Mouse (Mus musculus): ENCODE measurements around the gene Fgfr2. TPM values are rescaled to one million over a fixed set of nuclear protein-coding genes. Genes with fewer than 3 reads are reported as not detected.

The Fgfr2 gene
- polyA plus RNA-seq, 1 experiment from 2014 or later, result 33.9 TPM

DNA sequence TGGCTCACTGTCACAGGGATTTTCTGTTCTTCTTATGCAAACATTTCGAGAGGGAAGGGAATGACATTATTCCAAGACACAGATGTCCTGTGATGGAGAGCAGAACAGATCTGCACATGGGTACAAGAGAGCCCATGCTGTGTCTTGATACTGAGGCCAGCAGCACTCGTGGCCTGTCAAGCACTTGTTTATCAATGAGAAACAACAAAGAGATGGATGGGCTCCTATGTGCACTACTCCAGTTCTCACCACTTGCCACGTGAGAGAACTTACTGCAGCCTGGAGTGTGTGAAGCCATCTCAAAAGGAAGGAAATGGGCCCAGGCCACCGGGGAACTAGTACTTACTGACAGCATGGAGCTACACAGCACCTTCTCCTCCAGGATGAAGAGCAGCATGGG, 336.6 kb downstream of the Fgfr2 start:
- no peaks in the 10 kb centered on the region for H3K27me3 ChIP-seq
- ATAC-seq (ENCODE audit: low FRiP score), result no peak; the same call in 1 of the 2 replicates
- peaks cover 39% of the 10 kb centered on the region for H3K4me1 ChIP-seq (replicated peaks)
- no peak overlapping the region for H3K4me2 ChIP-seq
- no peaks in the 10 kb centered on the region for H3K36me3 ChIP-seq
- H3K9ac ChIP-seq, result no peak overlapping the region
- no peak overlapping the region for H3K27ac ChIP-seq
- WGBS, result 43% methylated on average over 4 of the region's 4 CpGs
- H3K9me3 ChIP-seq, result no peaks in the 10 kb centered on the region
- no peak overlapping the region for H3K4me3 ChIP-seq

DNA sequence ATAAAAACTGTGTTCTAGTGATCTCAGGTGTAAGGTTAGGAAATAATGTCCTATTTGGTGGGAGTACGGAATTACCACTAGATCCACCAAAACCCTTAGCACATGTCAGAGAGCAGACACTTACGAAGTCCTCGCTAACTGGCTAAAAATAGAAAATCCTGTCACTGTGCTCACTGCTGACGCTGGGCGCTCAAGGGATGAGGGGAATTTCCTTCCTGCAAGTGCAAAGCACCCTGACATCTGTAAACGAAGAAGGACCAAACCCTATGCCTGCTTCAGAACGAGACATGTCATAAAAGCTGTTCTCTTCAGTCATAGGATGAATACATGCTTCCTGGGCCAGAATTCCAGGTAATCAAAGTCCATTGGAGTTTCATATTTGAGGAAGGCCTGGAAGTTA, 337.1 kb downstream of the Fgfr2 start:
- Histone ChIP-seq H3K27me3 (no peaks in the 10 kb centered on the region), H3K27ac (no peak overlapping the region), H3K4me3 (no peak overlapping the region), H3K36me3 (no peaks in the 10 kb centered on the region), H3K9me3 (no peaks in the 10 kb centered on the region), H3K9ac (no peak overlapping the region), H3K4me1 (replicated peaks) (peaks cover 42% of the 10 kb centered on the region), H3K4me2 (no peak overlapping the region)
- no peak for ATAC-seq (ENCODE audit: low FRiP score)
- 81% methylated on average over 7 of the region's 7 CpGs for WGBS

DNA sequence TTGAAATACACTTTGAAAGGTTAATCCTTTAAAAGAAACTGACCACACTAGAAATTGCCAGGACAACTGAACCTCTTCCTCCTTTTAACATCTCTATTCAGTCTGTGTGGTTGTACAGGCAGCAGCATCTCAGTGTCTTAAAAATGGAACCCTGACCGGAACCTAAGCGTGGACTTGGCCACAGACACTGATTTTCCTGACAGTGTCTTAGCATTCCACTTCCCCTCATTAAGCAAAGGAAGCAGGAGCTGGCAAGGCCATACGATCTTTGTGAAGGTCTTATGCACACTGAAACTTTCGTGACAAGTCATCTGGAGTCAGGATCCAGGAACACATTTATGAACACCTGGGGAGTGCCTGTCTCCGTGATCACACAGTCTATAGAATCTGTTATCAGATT, 339.0 kb downstream of the Fgfr2 start:
- no peak for ATAC-seq (ENCODE audit: low FRiP score)
- WGBS, result 88% methylated on average over 5 of the region's 5 CpGs
- H3K4me1 ChIP-seq (replicated peaks), result peaks cover 50% of the 10 kb centered on the region

DNA sequence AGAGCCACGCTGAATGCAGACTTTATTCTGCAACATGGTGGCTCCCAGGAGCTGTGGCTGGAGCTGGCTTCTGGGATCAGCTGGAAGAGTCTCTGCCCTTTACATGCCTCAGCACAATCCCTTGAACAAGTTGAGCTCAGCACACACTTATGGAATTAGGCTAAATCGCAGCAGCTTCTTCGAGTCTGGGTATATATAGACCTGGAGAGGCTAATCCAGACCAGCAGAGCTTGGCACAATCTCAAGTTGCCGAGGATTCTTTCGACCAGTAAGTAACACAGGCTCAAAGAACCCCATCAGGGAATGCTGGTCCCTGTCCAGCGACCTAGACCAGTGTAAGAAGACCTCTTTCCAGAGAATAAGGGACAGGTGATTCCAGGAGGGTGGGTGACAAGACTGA, 341.3 kb downstream of the Fgfr2 start:
- Histone ChIP-seq H3K27ac (peak overlapping the region; percentile 79), H3K9ac (0 out of 2 replicates have a peak overlapping the region, but pooled peaks have one; percentile 26), H3K4me1 (replicated peaks) (peaks cover 48% of the 10 kb centered on the region), H3K36me3 (peaks cover 18% of the 10 kb centered on the region), H3K9me3 (no peaks in the 10 kb centered on the region), H3K4me2 (no peak overlapping the region), H3K4me3 (no peak overlapping the region), H3K27me3 (no peaks in the 10 kb centered on the region)
- 67% methylated on average over 6 of the region's 6 CpGs for WGBS
- ATAC-seq (ENCODE audit: low FRiP score), result no peak

More for the DNA sequence above, 339.0 kb downstream of the Fgfr2 start:
- Histone ChIP-seq H3K4me3 (no peak overlapping the region), H3K9ac (no peak overlapping the region), H3K27ac (no peak overlapping the region), H3K36me3 (no peaks in the 10 kb centered on the region), H3K9me3 (no peaks in the 10 kb centered on the region), H3K4me2 (no peak overlapping the region), H3K27me3 (no peaks in the 10 kb centered on the region)

DNA sequence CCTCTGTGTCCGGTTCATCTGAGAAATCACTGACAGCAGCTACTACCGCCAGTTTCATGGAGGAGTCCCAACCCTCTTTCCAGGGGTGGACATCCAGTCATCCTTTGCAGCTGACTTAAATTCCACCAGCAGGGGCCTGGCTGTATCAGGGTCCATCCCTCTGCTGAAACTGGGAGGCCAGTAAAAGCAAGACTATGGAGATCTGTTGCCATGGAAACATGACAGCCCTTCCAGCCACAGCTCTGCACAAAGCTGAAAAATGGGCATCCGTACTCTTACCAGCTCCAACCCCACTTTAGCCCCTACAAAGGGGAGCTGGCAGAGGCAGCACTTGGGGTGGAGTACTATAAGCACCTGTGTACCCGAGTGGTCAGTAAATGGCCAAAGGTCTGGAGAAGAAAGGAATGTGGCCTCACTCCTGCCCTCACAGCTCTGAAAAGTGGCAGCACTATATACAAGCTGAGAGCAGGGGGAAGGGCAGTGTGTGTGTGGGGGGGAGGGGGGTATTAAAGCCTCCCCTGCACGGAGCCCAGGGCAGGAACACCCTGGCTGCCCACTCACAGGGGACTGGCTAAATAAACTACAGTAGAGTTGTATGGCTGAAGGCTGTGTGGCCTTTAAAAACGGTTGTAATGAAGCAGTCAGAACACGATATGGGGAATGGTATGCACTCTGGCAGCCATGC, 341.9 kb downstream of the Fgfr2 start:
- Histone ChIP-seq H3K4me3 (no peak overlapping the region), H3K9ac (0 out of 2 replicates have a peak overlapping the region, but pooled peaks have one; percentile 26), H3K4me2 (0 out of 2 replicates have a peak overlapping the region, but pooled peaks have one; percentile 17), H3K27me3 (no peaks in the 10 kb centered on the region), H3K9me3 (no peaks in the 10 kb centered on the region), H3K4me1 (replicated peaks) (peaks cover 44% of the 10 kb centered on the region), H3K36me3 (peaks cover 20% of the 10 kb centered on the region), H3K27ac (peak overlapping the region; percentile 79)
- 11% methylated on average over 7 of the region's 7 CpGs for WGBS
- peak; percentile 71 for ATAC-seq (ENCODE audit: low FRiP score)

DNA sequence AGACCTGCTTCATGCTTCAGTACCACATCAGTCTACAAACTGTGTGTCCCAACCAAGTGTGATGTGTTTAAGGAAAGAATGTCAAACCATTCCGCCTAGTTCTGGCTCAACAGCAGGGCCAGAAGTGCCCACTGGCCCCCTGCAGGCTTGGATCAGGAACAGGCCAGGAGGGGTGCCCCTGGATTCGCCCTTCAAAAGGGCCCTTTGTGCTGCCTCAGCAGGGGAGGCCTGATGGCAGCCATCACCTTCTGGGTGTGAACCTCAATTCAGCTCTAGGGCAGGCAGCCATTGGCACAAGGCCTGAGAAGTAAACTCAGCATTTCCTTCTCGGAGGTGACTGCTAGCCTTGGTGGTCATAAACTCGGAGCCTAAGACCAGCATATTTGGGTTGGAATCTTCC, 342.5 kb downstream of the Fgfr2 start:
- H3K9ac ChIP-seq, result no peak overlapping the region

DNA sequence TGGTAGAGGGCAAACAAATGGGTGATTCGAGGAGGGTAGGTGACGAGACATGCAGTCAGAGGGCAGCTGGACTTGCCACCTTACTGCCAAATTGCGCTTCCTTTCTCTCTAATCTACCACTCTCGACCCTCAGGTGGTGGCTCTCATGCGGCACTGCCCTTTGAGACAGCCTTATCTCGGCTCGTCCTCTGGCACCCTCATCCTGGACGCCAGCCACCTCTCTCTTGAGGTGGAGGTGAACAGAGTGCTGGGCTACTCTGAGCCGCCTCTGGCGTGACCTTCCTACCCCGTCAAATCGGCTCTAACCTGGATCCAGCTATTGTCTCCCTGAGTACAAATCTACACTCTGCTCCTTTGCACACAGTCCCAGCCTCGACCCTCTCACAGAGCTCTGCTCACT, 344.5 kb downstream of the Fgfr2 start:
- Histone ChIP-seq H3K27ac (no peak overlapping the region), H3K4me1 (replicated peaks) (peaks cover 37% of the 10 kb centered on the region), H3K36me3 (peaks cover 32% of the 10 kb centered on the region), H3K9me3 (no peaks in the 10 kb centered on the region), H3K27me3 (no peaks in the 10 kb centered on the region), H3K4me3 (no peak overlapping the region), H3K9ac (no peak overlapping the region; the same call in 1 of the 2 replicates), H3K4me2 (no peak overlapping the region)
- no peak for ATAC-seq (ENCODE audit: low FRiP score)
- WGBS, result 94% methylated on average over 13 of the region's 13 CpGs

More for the DNA sequence above, 342.5 kb downstream of the Fgfr2 start:
- peak; percentile 66; the same call in 1 of the 2 replicates for ATAC-seq (ENCODE audit: low FRiP score)
- Histone ChIP-seq H3K4me2 (no peak overlapping the region), H3K9me3 (no peaks in the 10 kb centered on the region), H3K4me1 (replicated peaks) (peaks cover 38% of the 10 kb centered on the region), H3K36me3 (peaks cover 25% of the 10 kb centered on the region), H3K27ac (peak overlapping the region; percentile 79), H3K4me3 (no peak overlapping the region), H3K27me3 (no peaks in the 10 kb centered on the region)
- 37% methylated on average over 4 of the region's 4 CpGs for WGBS

DNA sequence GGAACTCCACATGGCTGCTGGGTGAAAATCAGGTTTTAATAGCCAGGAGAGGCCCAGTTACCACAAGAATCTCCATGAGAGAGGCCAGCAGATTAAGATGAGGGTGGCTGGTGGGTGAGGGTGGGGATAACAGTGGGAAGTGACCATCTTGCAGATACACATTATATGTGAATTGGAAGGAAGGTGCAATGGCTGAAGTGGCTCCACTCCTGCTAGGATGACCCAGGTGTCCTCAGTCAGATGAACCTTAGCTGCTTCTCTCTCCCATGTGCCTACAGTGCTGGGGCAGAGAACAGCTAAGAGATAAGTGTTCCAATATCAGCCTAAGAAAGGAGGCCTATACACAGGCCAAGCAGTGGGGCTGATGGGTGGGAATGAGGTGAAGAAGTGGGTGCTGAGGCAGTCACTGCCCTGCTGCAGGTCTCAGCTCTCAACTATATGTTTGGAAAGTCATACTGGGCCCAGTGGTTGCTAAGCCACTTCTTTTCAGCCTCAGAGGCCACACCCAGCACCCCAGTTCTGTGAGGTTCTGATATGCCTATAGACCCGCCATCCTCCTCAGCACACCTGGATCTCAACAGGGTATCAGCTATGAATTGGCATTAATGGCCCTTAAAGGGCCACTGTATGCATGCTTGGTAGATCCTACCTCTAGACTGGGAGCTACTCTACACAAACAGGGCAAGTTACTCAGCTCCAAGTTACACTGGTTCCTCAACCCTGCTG, 345.3 kb downstream of the Fgfr2 start:
- no peaks in the 10 kb centered on the region for H3K9me3 ChIP-seq
- no peak overlapping the region for H3K9ac ChIP-seq
- H3K4me3 ChIP-seq, result no peak overlapping the region
- H3K4me2 ChIP-seq, result no peak overlapping the region
- 90% methylated on average over 1 of the region's 1 CpGs for WGBS
- no peak for ATAC-seq (ENCODE audit: low FRiP score)
- H3K27me3 ChIP-seq, result no peaks in the 10 kb centered on the region
- H3K36me3 ChIP-seq, result peaks cover 37% of the 10 kb centered on the region
- H3K27ac ChIP-seq, result no peak overlapping the region
- H3K4me1 ChIP-seq (replicated peaks), result peaks cover 37% of the 10 kb centered on the region

DNA sequence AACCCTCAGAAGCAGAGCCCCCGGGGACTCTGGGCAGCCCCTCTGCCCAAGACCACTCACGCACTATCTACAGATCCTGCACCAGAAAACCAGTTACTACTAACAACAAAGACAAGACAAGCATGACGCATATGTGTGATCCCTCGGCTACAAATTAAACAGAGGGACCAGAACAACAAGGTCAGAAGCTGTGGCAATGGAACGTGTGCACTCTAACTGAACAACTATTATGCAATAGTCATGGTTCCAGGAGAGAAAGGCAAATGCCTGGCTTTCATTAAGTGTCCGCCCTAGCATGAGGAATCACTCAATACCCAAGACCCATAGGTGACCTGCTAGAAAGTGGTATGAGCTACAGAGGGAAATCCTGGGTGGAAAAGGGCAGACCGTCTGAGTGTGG, 346.0 kb downstream of the Fgfr2 start:
- no peak overlapping the region for H3K4me3 ChIP-seq
- no peak for ATAC-seq (ENCODE audit: low FRiP score)
- H3K4me1 ChIP-seq (replicated peaks), result peaks cover 34% of the 10 kb centered on the region
- H3K9me3 ChIP-seq, result no peaks in the 10 kb centered on the region
- WGBS, result 90% methylated on average over 7 of the region's 7 CpGs
- peaks cover 40% of the 10 kb centered on the region for H3K36me3 ChIP-seq
- H3K27ac ChIP-seq, result no peak overlapping the region
- no peak overlapping the region for H3K9ac ChIP-seq
- no peaks in the 10 kb centered on the region for H3K27me3 ChIP-seq
- no peak overlapping the region for H3K4me2 ChIP-seq

DNA sequence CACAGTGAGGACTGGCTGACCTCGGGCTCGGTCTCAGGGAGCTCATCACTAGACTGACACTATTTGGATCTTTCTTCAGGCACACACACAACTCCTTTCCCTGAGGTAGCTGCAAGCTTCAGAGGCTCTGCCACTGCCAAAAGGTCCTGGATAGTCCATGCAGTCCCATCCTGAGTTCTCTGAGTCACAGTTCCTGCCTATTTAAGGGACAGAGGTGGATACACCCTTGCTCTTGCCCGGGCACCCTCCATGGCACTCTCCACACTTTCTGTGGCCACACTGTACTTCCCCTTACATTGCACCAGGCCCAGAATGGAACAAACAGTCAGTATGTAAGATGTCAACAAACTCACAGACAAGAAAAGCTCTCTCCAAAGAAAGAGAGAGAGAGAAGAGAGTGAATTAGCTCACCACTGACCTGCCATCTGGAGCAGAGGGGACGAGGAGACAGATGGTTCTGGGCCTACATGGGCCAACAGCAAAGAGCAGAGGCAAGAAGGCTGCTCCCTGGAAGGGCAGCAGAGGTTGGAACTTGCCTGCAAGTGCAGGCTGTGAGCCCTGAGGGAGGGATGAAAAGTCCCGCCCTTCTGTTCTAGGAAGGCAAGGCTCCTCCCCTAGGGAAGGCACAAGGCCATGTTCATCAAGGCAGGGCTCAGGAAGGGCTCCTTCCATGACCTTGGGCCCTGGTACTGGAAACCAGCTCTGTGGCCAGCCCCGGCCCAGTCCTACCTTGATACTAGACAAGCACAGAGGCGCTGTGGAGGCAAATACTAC, 346.6 kb downstream of the Fgfr2 start:
- H3K4me1 ChIP-seq (replicated peaks), result peaks cover 34% of the 10 kb centered on the region
- H3K4me2 ChIP-seq, result no peak overlapping the region
- H3K36me3 ChIP-seq, result peaks cover 40% of the 10 kb centered on the region
- no peak for ATAC-seq (ENCODE audit: low FRiP score)
- H3K9ac ChIP-seq, result no peak overlapping the region
- WGBS, result 89% methylated on average over 7 of the region's 7 CpGs
- H3K9me3 ChIP-seq, result no peaks in the 10 kb centered on the region
- H3K4me3 ChIP-seq, result no peak overlapping the region
- no peak overlapping the region for H3K27ac ChIP-seq
- no peaks in the 10 kb centered on the region for H3K27me3 ChIP-seq

DNA sequence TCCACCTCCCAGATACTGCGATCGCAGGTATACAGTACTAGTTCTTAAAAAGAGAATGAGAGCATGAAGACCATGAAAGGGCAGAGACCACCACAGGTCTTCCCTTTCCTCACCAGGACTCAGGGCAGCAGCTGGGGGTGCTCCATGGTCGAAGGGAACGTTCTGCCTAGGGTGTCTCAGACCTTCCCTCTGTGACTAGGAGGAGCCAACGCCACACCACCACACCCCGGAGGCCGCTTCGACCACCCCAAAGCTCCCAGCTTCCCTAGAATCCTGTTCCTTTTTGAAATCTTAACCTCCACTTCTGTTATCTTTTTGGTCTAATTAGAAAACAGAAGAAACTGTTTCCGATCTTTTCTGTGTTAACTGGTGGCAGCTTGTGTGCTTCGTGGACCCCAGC, 347.2 kb downstream of the Fgfr2 start:
- 99% methylated on average over 10 of the region's 10 CpGs for WGBS
- peaks cover 32% of the 10 kb centered on the region for H3K4me1 ChIP-seq (replicated peaks)
- no peak for ATAC-seq (ENCODE audit: low FRiP score)

DNA sequence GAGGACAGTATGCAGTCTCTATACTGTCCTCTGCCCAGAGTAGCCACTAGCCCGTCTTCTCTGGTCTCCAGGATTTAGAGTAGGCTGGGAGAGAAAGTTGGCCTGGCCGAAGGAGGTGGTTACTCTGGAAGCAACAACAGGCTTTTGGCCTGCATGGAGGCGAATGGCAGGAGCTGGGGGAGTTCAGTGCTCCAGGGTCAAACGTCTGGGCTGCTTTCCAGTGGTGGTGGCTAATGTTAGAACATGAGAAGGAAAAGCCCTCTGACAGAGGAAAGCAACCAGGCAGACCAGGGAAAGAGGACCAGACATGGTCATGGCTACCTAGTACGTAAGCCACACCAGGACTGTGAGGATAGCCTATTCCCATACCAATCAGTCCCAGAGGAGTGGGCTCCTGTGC, 347.8 kb downstream of the Fgfr2 start:
- no peak for ATAC-seq (ENCODE audit: low FRiP score)
- H3K36me3 ChIP-seq, result peaks cover 45% of the 10 kb centered on the region
- no peaks in the 10 kb centered on the region for H3K9me3 ChIP-seq
- H3K4me2 ChIP-seq, result no peak overlapping the region
- no peak overlapping the region for H3K27ac ChIP-seq
- H3K4me3 ChIP-seq, result no peak overlapping the region
- H3K27me3 ChIP-seq, result no peaks in the 10 kb centered on the region
- 91% methylated on average over 5 of the region's 5 CpGs for WGBS
- no peak overlapping the region for H3K9ac ChIP-seq
- H3K4me1 ChIP-seq (replicated peaks), result peaks cover 26% of the 10 kb centered on the region

More for the DNA sequence above, 347.2 kb downstream of the Fgfr2 start:
- H3K4me2 ChIP-seq, result no peak overlapping the region
- H3K36me3 ChIP-seq, result peaks cover 41% of the 10 kb centered on the region
- H3K27ac ChIP-seq, result no peak overlapping the region
- no peaks in the 10 kb centered on the region for H3K9me3 ChIP-seq
- H3K4me3 ChIP-seq, result no peak overlapping the region
- no peaks in the 10 kb centered on the region for H3K27me3 ChIP-seq
- no peak overlapping the region for H3K9ac ChIP-seq
